Mouse (Mus musculus) cerebellum, adult 8-10 months (tissue): ENCODE measurements around the gene Lrrn2.

ENCODE experiments used
- DNase-seq: peaks from one replicate; pipeline ENCODE4 v3.0.0; 2022

Gene Lrrn2

GRCm38 (mm10) chr1:132886626-132887025 lies 6.6 kb downstream of the Lrrn2 start:
- no peak for DNase-seq

- no peak for DNase-seq
Measured at GRCm38 (mm10) chr1:132888811-132889210, 8.7 kb downstream of the Lrrn2 start.

- DNase-seq: peak; percentile 50
Measured at GRCm38 (mm10) chr1:132890161-132890794, 10.2 kb downstream of the Lrrn2 start.

GRCm38 (mm10) chr1:132892065-132892464 lies 12.0 kb downstream of the Lrrn2 start:
- DNase-seq: no peak

GRCm38 (mm10) chr1:132893311-132894077 lies 13.4 kb downstream of the Lrrn2 start:
- DNase-seq: no peak

- no peak for DNase-seq
Measured at GRCm38 (mm10) chr1:132899029-132899428, 19.0 kb downstream of the Lrrn2 start.

- DNase-seq: no peak
Measured at GRCm38 (mm10) chr1:132899626-132900025, 19.6 kb downstream of the Lrrn2 start.

- no peak for DNase-seq
Measured at GRCm38 (mm10) chr1:132900945-132901344, 20.9 kb downstream of the Lrrn2 start.

- DNase-seq: no peak
Measured at GRCm38 (mm10) chr1:132903519-132903918, 23.4 kb downstream of the Lrrn2 start.

GRCm38 (mm10) chr1:132909090-132909489 lies 29.0 kb downstream of the Lrrn2 start:
- DNase-seq: no peak

- no peak for DNase-seq
Measured at GRCm38 (mm10) chr1:132909951-132910350, 29.9 kb downstream of the Lrrn2 start.

GRCm38 (mm10) chr1:132910414-132911041 lies 30.5 kb downstream of the Lrrn2 start:
- DNase-seq: no peak

- no peak for DNase-seq
Measured at GRCm38 (mm10) chr1:132915849-132916493, 35.9 kb downstream of the Lrrn2 start.

- no peak for DNase-seq
Measured at GRCm38 (mm10) chr1:132917554-132917953, 37.5 kb downstream of the Lrrn2 start.

GRCm38 (mm10) chr1:132918117-132918680 lies 38.1 kb downstream of the Lrrn2 start:
- DNase-seq: no peak

- DNase-seq: no peak
Measured at GRCm38 (mm10) chr1:132919258-132919657, 39.2 kb downstream of the Lrrn2 start.

GRCm38 (mm10) chr1:132921071-132921470 lies 41.0 kb downstream of the Lrrn2 start:
- no peak for DNase-seq

GRCm38 (mm10) chr1:132922257-132922656 lies 42.2 kb downstream of the Lrrn2 start:
- no peak for DNase-seq

- DNase-seq: no peak
Measured at GRCm38 (mm10) chr1:132925270-132925669, 45.2 kb downstream of the Lrrn2 start.

GRCm38 (mm10) chr1:132928032-132928906 lies 48.2 kb downstream of the Lrrn2 start:
- no peak for DNase-seq

GRCm38 (mm10) chr1:132928907-132929250 lies 48.8 kb downstream of the Lrrn2 start:
- DNase-seq: no peak

GRCm38 (mm10) chr1:132930291-132930690 lies 50.2 kb downstream of the Lrrn2 start:
- no peak for DNase-seq
